Mouse (Mus musculus): Measurements from ENCODE around the gene Stx1b.

DNA sequence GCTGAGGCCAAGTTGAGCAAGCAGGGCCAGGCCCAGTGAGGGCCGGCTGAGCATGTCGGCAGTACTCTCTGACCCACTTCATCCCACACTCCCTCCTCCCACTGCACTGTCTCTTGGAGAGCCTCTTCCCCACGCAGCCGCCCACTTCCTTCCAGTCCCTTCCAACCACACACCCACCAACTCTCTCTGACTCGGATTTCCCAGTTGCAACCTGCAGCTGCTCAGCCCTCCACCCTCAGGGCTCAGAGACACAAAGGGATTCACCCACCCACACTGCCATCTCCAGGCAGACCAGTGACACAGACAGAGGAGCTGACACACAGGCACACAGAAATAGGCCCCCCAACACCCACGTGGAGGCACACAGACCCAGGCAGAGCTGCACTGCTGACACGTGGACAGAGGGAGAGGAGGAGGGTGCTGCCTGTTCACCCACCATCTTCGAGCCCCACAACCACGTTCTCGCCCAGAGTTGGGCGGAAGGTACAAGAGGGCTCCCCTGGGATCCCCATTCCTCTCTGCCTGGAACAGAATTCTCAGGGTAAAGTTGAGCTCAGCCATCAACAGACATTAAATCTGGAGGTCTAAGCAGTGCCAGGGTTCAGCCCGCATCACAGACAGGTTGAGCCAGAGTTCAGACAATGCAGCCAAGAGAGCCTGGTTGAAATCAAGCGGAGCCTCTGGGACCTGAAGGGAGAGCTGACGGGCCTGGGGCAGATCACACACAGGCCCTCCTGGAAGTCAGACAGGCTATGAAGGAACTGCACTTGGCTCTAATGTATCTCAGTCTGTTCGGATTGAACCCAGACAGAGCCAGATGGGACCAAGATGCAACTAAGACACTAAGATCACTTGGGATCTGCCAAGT is 8.2 kb downstream of the Stx1b start:
- no peak for TF ChIP-seq EP300 (optimal IDR thresholded peaks at IDR 0.05)
- TF ChIP-seq CTCF (IDR thresholded peaks at IDR 0.05; ENCODE audit: low read depth), result peak; percentile 63
